Mouse (Mus musculus) kidney, embryonic 15.5 days (tissue): ENCODE measurements around the gene Dph6. TPM values are rescaled to one million over a fixed set of nuclear protein-coding genes. Genes with fewer than 3 reads are reported as not detected.

Experiments
- ATAC-seq: fragments of 200-750 bp; cut with Nextera tagmentation; replicated peaks from 2 replicates; pipeline ENCODE4 v1.8.0; 2017; ENCODE audit warnings: moderate TSS enrichment; ENCODE audit not compliant: low FRiP score
- H3K27ac ChIP-seq: fragments of 300-500 bp; sonication (generic); 2 replicates; pipeline ENCODE4 v1.5.1; 2015; ENCODE audit warnings: mild to moderate bottlenecking, inconsistent platforms
- H3K27me3 ChIP-seq: fragments of 300-500 bp; sonication (generic); 2 replicates; pipeline ENCODE4 v1.6.1; 2015; ENCODE audit warnings: inconsistent platforms
- H3K36me3 ChIP-seq: fragments of 300-500 bp; sonication (generic); 2 replicates; pipeline ENCODE4 v1.6.1; 2015; ENCODE audit warnings: inconsistent platforms
- H3K4me1 ChIP-seq: fragments of 300-500 bp; sonication (generic); 2 replicates; pipeline ENCODE4 v1.6.1; 2015; ENCODE audit warnings: inconsistent platforms
- H3K4me2 ChIP-seq: fragments of 300-500 bp; sonication (generic); 2 replicates; pipeline ENCODE4 v1.6.1; 2015; ENCODE audit warnings: moderate library complexity, mild to moderate bottlenecking, inconsistent platforms
- H3K4me3 ChIP-seq: fragments of 300-500 bp; sonication (generic); replicated peaks from 2 replicates; pipeline ENCODE4 v1.5.1; 2015; ENCODE audit warnings: mild to moderate bottlenecking, inconsistent platforms
- H3K9ac ChIP-seq: fragments of 300-500 bp; sonication (generic); 2 replicates; pipeline ENCODE4 v1.6.1; 2015; ENCODE audit warnings: mild to moderate bottlenecking, inconsistent platforms
- H3K9me3 ChIP-seq: fragments of 300-500 bp; sonication (generic); replicated peaks from 2 replicates; pipeline ENCODE4 v1.6.1; 2016; ENCODE audit warnings: inconsistent platforms
- WGBS: fragments of 180-500 bp; shearing (Covaris S2); methylation state at CpG from one replicate; pipeline ENCODE4 v1.1.7; 2015; ENCODE audit warnings: mixed read lengths; 5-methylcytosine and 5-hydroxymethylcytosine counted together
- polyA plus RNA-seq: library from polyadenylated mRNA; unstranded; fragments of >200 nt; fragmentation: Nextera tagmentation; extraction: Ambion mirVana; gene quantifications from 2 replicates; pipeline ENCODE4 v1.2.1, GENCODE M21; 2015

Gene Dph6
- polyA plus RNA-seq, result 30.0 and 31.4 TPM in 2 replicates

DNA sequence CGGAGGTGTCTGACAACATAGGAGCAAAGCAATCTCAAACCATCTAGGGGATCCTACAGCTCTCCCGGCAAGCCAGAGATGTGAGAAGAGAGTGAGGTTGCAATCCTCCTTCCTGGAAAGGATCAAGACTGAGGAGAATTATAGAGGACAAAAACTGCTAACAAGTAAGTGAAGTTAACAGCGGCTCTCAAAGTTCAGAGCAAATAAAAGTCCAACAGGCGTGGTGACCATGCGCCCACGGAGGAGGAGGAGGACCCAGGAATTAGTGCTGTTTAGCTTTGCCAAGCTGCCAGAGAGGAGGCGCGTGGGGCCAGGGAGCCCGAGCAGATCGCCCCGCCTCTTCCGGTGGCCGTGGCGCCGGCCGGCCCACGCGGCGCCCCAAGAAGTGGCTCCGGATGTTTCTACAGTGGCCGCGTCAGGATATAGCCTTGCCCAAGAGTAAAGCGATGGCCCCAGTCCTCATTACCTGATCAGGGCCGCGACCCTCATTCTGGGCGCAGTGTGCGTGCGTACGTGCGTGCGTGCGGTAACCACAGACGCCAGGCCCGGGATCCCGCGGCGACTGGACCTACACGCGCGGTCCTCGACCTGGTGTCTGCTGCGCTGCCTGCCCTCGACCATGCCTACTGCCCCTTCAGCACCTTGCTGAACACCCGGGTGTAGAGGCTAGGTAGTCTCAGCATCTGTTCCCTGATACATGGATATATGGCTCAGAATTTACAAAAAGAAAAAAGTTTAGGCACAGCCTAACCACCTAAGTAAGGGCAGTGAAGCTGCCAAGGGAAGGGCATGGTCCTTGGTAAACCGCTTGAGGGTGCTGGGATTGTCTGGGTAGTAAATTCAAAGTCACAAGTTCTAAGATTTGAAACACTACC is at the start of gene Dph6:
TSS of gene Dph6 (minus strand) at position 600 of the 875 bp plus-strand sequence.
- Histone ChIP-seq H3K4me3 (peak within 1 kb of the TSS; percentile 59), H3K27me3 (no peaks in the 10 kb centered on the region), H3K4me2 (peak within 1 kb of the TSS; percentile 66), H3K9me3 (no peaks in the 10 kb centered on the region), H3K9ac (peak within 1 kb of the TSS; percentile 58), H3K4me1 (peaks cover 5% of the 10 kb centered on the region), H3K36me3 (no peaks in the 10 kb centered on the region), H3K27ac (peak within 1 kb of the TSS; percentile 95)
- peak; percentile 98 for ATAC-seq
- under 1% methylated on average over 45 of the region's 45 CpGs for WGBS

DNA sequence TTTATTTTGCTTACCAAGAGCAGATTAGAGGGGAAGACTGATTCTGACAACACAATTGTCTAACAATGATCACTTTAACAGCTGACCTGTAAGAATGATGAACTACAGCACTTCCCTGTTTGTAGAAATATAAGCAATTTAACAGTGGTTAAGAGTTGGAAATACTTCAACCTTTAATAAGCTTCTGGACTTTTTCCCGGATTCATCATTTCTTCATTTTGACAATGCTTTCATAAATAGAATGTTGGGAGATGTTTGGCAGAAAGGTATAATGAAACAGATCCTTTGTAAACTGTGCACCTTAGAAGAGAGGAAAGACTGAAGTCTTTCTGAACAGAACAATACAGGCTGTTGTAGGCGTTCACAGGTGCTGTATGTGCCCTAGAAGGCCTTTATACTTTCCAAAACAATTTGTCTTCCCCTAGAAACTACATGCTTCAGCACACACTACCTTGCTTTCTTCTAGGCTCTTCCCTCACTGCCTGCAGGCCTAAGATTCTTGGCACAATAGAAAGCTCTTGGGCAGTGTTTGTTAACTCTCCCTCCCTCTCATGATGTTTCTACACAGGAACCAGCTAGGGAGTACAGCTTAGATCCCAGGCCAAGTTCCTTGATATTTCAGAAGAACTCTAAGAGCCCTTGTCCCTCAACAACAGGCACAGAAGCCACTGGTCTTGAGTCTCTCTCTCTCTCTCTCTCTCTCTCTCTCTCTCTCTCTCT is 46.4 kb upstream of the Dph6 start:
- H3K9ac ChIP-seq, result no peak overlapping the region
- H3K9me3 ChIP-seq, result no peaks in the 10 kb centered on the region
- no peak overlapping the region for H3K4me3 ChIP-seq
- H3K36me3 ChIP-seq, result no peaks in the 10 kb centered on the region
- no peak overlapping the region for H3K4me2 ChIP-seq
- WGBS, result 75% methylated on average over 2 of the region's 2 CpGs
- no peaks in the 10 kb centered on the region for H3K27me3 ChIP-seq
- no peaks in the 10 kb centered on the region for H3K4me1 ChIP-seq
- H3K27ac ChIP-seq, result no peak overlapping the region
- ATAC-seq, result no peak

DNA sequence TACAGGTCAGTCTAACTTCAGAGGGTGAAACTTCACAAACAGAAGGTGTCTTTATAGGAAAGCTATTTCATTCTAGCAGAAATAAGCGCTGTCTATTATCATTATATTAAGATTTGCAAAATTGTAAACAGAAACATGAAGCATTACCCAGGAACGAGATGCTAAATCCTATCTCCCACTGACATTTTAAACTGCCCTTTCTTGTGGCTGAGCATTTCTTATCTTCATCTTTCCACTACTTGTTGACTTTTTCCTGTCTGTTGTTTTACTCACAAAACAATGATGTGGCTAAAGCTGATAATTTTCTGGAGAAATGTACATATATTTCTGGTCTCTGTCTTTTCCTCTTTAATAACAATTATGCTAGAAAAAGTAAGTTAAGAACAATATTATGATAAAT is 36.8 kb upstream of the Dph6 start:
- no peak for ATAC-seq
- 68% methylated on average over 2 of the region's 2 CpGs for WGBS

DNA sequence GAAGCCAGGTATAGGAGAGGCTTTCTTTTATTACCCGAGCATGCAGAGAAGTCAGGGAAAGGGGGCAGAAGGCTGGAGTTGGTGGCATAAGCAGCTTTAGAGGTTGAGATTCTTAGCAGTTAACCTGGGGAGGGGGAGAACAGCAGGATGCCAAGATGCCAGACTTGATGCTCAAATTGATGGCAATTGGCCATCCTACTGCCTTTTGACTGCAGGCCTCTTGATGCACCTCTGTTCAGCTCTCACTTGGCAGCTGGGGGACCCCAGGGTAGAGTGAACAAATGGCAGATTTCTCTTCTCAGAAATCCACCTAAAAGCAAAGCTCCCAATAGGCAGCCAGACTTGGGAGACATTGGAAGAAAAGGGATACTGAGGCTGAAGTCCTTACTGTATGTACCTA is 32.7 kb upstream of the Dph6 start:
- Histone ChIP-seq H3K36me3 (no peaks in the 10 kb centered on the region), H3K4me1 (no peaks in the 10 kb centered on the region), H3K4me2 (no peak overlapping the region), H3K9ac (no peak overlapping the region), H3K4me3 (no peak overlapping the region), H3K27me3 (no peaks in the 10 kb centered on the region), H3K27ac (no peak overlapping the region), H3K9me3 (no peaks in the 10 kb centered on the region)
- 79% methylated on average over 1 of the region's 1 CpGs for WGBS
- no peak for ATAC-seq

More for the DNA sequence above, 36.8 kb upstream of the Dph6 start:
- Histone ChIP-seq H3K4me2 (no peak overlapping the region), H3K9me3 (no peaks in the 10 kb centered on the region), H3K4me1 (no peaks in the 10 kb centered on the region), H3K36me3 (no peaks in the 10 kb centered on the region), H3K27ac (no peak overlapping the region), H3K9ac (no peak overlapping the region), H3K27me3 (no peaks in the 10 kb centered on the region), H3K4me3 (no peak overlapping the region)

DNA sequence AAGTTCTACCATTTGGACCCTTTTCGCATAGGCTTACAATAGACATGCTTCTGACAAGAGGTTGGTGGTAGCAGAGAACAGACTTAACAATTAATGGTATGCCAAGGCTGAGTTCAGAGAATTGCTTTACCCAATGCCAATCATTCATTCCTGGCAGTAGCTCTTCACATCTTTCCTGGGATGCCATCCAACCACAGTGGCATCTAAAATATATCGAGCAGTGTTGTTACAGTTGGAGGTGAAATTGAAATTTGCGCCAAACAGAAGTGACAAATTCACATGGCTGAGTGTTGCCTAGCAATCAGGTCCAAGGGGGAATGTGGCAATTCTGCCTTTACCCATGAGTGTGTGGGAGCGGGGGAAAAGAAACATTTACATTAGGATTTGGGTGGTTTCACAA is 32.3 kb upstream of the Dph6 start:
- Histone ChIP-seq H3K4me2 (no peak overlapping the region), H3K27ac (no peak overlapping the region), H3K9me3 (no peaks in the 10 kb centered on the region), H3K4me3 (no peak overlapping the region), H3K9ac (no peak overlapping the region), H3K27me3 (no peaks in the 10 kb centered on the region), H3K4me1 (no peaks in the 10 kb centered on the region), H3K36me3 (no peaks in the 10 kb centered on the region)
- 87% methylated on average over 4 of the region's 4 CpGs for WGBS
- ATAC-seq, result no peak

DNA sequence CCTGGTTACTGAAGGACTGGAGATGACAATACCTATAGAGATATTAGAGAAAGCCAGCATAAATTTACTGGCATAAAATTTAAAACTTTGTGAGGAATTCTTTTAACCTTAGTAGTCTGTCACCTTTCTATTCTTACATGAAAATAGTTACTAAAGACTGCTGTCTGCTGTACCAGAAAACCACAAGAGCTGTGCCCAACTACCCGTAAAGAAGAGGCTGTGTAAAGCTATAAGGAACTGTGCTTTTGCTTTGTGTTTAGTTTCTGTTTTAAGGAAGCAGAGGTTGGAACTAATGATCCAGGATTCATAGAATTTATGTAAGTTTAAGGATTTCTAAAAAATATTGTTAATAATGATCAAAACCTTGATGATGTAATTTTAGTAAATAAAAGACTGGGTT is 19.1 kb upstream of the Dph6 start:
- Histone ChIP-seq H3K36me3 (no peaks in the 10 kb centered on the region), H3K4me2 (no peak overlapping the region), H3K27ac (no peak overlapping the region), H3K27me3 (no peaks in the 10 kb centered on the region), H3K4me1 (no peaks in the 10 kb centered on the region), H3K9me3 (no peaks in the 10 kb centered on the region), H3K9ac (no peak overlapping the region), H3K4me3 (no peak overlapping the region)
- ATAC-seq, result no peak
- 68% methylated on average over 1 of the region's 1 CpGs for WGBS

DNA sequence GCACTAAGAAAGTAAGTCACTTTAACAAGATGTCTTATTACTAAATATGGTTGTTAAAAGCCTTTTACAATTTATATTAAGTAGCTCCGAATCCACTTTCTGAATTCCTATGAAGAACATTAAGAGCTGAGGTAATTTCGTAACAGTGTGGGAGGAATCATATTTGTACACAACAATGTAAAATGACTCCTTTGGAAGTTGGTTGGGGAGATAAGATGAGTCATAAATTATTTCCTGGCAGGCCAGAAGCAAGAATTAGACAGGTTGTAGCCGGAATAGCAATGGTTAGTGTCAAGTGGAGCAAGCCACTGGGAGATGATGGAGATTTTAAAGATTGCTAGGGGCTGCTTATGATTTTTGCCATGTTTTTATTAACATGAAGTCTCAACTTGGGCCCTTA is 16.2 kb upstream of the Dph6 start:
- no peaks in the 10 kb centered on the region for H3K4me1 ChIP-seq
- WGBS, result 66% methylated on average over 3 of the region's 3 CpGs
- H3K9ac ChIP-seq, result no peak overlapping the region
- H3K4me2 ChIP-seq, result no peak overlapping the region
- H3K27me3 ChIP-seq, result no peaks in the 10 kb centered on the region
- no peak overlapping the region for H3K4me3 ChIP-seq
- no peak for ATAC-seq
- H3K36me3 ChIP-seq, result no peaks in the 10 kb centered on the region
- H3K27ac ChIP-seq, result no peak overlapping the region
- no peaks in the 10 kb centered on the region for H3K9me3 ChIP-seq

DNA sequence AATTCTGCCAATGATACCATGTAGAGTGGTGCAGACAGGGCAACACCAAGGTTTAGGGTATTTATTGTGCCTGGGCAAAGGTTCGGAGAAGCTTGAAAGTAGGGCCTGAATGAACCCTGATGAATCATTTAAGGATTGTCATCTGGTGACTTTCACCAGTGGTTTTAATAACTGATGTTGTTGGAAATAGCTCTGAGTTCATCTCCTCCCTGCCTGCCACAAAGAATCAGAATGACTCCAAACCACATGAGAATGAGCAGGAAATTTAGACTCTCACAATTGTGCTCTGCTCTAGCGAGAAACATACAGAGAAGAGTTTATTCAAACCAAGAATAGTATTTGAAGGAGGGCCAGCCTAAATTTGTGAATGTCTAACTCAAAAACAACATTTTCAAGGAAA is 4.2 kb upstream of the Dph6 start:
- Histone ChIP-seq H3K27ac (no peak overlapping the region), H3K27me3 (no peaks in the 10 kb centered on the region), H3K9ac (no peak overlapping the region), H3K9me3 (no peaks in the 10 kb centered on the region), H3K4me1 (peaks cover under 1% of the 10 kb centered on the region; the same call in 1 of the 2 replicates), H3K4me2 (no peak overlapping the region), H3K36me3 (no peaks in the 10 kb centered on the region), H3K4me3 (no peak overlapping the region)
- WGBS, result 86% methylated on average over 2 of the region's 2 CpGs
- no peak for ATAC-seq

DNA sequence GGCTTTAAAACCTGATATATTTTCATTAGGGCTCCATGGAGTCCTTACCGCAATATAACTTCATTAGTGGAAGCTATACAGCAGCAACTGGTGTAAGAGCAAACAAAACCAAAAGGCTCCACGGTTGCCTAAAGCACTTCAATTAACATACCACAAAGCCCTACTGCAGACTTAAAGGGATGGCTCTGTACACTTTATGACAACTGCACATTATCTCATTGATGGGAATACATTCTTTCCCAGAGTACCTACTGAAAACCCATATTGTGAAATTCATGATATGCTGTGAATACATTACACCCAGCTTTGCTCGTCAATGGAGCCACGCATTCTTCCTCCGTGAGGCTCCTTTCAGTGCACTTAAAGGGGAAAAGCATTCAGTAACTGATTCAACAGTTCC is 8.5 kb downstream of the Dph6 start:
- WGBS, result 70% methylated on average over 5 of the region's 5 CpGs
- H3K9me3 ChIP-seq, result no peaks in the 10 kb centered on the region

DNA sequence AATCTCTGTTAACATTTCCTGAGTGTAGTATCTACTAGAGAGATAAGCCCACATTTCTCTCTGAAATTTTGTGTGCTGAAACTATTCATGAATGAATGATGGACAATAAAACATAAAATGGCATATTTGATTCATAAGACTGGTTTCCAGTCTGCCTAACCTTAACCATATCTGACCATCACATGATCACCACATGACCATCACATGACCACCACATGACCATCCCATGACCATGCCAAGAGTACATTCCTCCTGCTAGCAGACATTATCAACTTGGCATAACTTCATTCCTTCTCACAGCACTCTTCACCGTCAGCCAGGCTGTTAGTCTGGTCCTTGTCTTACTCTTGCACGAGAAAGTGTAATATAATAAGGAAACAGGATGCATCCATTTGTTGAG is 10.9 kb downstream of the Dph6 start:
- no peak overlapping the region for H3K27ac ChIP-seq
- H3K9ac ChIP-seq, result no peak overlapping the region
- peaks cover 8% of the 10 kb centered on the region for H3K36me3 ChIP-seq
- no peak for ATAC-seq
- H3K4me1 ChIP-seq, result no peaks in the 10 kb centered on the region
- no peak overlapping the region for H3K4me3 ChIP-seq
- H3K27me3 ChIP-seq, result no peaks in the 10 kb centered on the region
- WGBS, result 99% methylated on average over 2 of the region's 2 CpGs
- H3K4me2 ChIP-seq, result no peak overlapping the region
- no peaks in the 10 kb centered on the region for H3K9me3 ChIP-seq

More for the DNA sequence above, 8.5 kb downstream of the Dph6 start:
- no peaks in the 10 kb centered on the region for H3K27me3 ChIP-seq
- peaks cover 8% of the 10 kb centered on the region for H3K36me3 ChIP-seq
- H3K27ac ChIP-seq, result no peak overlapping the region
- no peak overlapping the region for H3K9ac ChIP-seq
- no peaks in the 10 kb centered on the region for H3K4me1 ChIP-seq
- H3K4me3 ChIP-seq, result no peak overlapping the region
- ATAC-seq, result no peak
- no peak overlapping the region for H3K4me2 ChIP-seq

DNA sequence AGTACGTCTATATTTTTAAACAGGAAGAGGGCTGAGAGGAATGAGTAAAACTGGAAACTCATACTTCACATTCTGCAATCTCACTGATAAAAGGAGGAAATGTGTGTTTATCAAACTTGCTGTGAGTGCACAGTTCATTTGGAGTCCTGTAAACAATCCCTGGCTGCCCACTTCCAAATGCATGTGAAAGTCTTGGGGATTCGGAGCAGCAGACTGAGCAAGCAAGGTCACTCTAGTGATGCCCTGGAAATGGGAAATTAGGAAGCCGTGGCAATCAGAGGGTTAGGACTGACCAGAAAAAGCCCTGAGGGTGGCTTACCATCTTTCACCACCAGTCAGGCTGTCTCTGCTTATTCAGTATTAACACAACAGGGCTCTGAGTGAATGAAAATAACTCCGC is 30.1 kb downstream of the Dph6 start:
- Histone ChIP-seq H3K4me3 (no peak overlapping the region), H3K9ac (no peak overlapping the region), H3K4me1 (peaks cover 12% of the 10 kb centered on the region), H3K27me3 (no peaks in the 10 kb centered on the region), H3K4me2 (no peak overlapping the region), H3K9me3 (no peaks in the 10 kb centered on the region), H3K36me3 (no peaks in the 10 kb centered on the region), H3K27ac (peak overlapping the region; percentile 64; the same call in 1 of the 2 replicates)
- ATAC-seq, result 0 out of 2 replicates have a peak, but pooled peaks have one; percentile 46
- 34% methylated on average over 4 of the region's 4 CpGs for WGBS

DNA sequence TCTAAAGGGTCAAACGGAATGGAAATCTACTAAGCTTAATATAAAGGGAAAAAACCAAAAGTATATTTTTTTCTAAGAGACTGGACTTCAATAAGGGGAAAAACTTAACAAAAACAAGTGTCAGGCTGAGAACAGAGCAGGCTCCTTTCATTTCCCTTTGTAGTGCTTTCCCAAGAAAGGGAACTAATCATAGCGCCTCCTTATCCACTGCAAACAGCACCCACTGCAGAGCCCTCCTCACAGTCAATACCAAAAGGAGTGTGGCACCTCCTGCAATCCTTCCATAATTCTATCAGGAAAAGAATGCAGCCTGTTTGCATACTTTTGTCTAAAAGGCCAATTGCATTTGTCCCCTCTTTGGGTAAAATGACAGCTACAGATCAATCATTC is 32.2 kb downstream of the Dph6 start:
- ATAC-seq, result 0 out of 2 replicates have a peak, but pooled peaks have one; percentile 22
- WGBS, result 9% methylated on average over 2 of the region's 2 CpGs
- no peak overlapping the region for H3K4me2 ChIP-seq
- peak overlapping the region; percentile 61 for H3K27ac ChIP-seq
- no peaks in the 10 kb centered on the region for H3K36me3 ChIP-seq
- no peak overlapping the region for H3K9ac ChIP-seq
- H3K4me1 ChIP-seq, result peaks cover 12% of the 10 kb centered on the region
- no peaks in the 10 kb centered on the region for H3K9me3 ChIP-seq
- H3K27me3 ChIP-seq, result no peaks in the 10 kb centered on the region
- H3K4me3 ChIP-seq, result no peak overlapping the region
